Mouse (Mus musculus): Measurements from ENCODE around the gene Gm3558. TPM values are rescaled to one million over a fixed set of nuclear protein-coding genes. Genes with fewer than 3 reads are reported as not detected.
A peak's percentile ranks its signal among the peaks of the same experiment; 100 is the strongest.
"Not testable (repeated sequence)": the region's sequence is repeated elsewhere in the genome, so short reads cannot be mapped to it uniquely, and the experiment has no call there.

Gm3558 gene
- 1.7 and 2.1 TPM in 2 replicates for polyA plus RNA-seq (2016; fragmentation: Nextera tagmentation; extraction: Ambion mirVana)

- ATAC-seq (ENCODE audit: low FRiP score, low read depth); H3K27me3 ChIP-seq; H3K36me3 ChIP-seq; H3K4me1 ChIP-seq; H3K9me3 ChIP-seq; H3K27ac ChIP-seq (replicated peaks): not testable (repeated sequence)
- H3K9ac ChIP-seq (replicated peaks), result peak within 1 kb of the TSS; percentile 51
- peak within 1 kb of the TSS; percentile 47 for H3K4me3 ChIP-seq
- no CpG with 5 or more reads among the region's 34 CpGs for WGBS
- H3K4me2 ChIP-seq (replicated peaks), result peak within 1 kb of the TSS; percentile 65
These were observed at the start of gene Gm3558 for GRCm38 (mm10) chr14:7568382-7568781. Gm3558 (minus strand) TSS chr14:7568566.

GRCm38 (mm10) chr14:7595492-7595891, 27.1 kb upstream of the Gm3558 start, which contains the start of gene Gm10338:
Gm10338 (minus strand) TSS chr14:7595592.
- not testable (repeated sequence) for ATAC-seq (ENCODE audit: low FRiP score, low read depth); H3K27me3 ChIP-seq; H3K4me3 ChIP-seq; H3K36me3 ChIP-seq; H3K9ac ChIP-seq (replicated peaks); H3K9me3 ChIP-seq; H3K4me2 ChIP-seq (replicated peaks); H3K4me1 ChIP-seq; H3K27ac ChIP-seq (replicated peaks)
- WGBS, result no CpG with 5 or more reads among the region's 2 CpGs

- under 1% methylated on average over 18 of the region's 27 CpGs for WGBS
- H3K4me1 ChIP-seq; H3K27ac ChIP-seq (replicated peaks); H3K27me3 ChIP-seq; H3K36me3 ChIP-seq; H3K9me3 ChIP-seq: not testable (repeated sequence)
- peak overlapping the region; percentile 65 for H3K4me2 ChIP-seq (replicated peaks)
- H3K4me3 ChIP-seq, result peak overlapping the region; percentile 47
- H3K9ac ChIP-seq (replicated peaks), result peak overlapping the region; percentile 51
- 0 out of 2 replicates have a peak, but pooled peaks have one; percentile 49 for ATAC-seq (ENCODE audit: low FRiP score, low read depth)
These were observed 476 bp downstream of the Gm3558 start for GRCm38 (mm10) chr14:7567890-7568289.

GRCm38 (mm10) chr14:7567266-7567665, 1.1 kb downstream of the Gm3558 start:
- ATAC-seq (ENCODE audit: low FRiP score, low read depth); H3K9me3 ChIP-seq; H3K27ac ChIP-seq (replicated peaks); H3K4me1 ChIP-seq; H3K27me3 ChIP-seq; H3K4me3 ChIP-seq; H3K9ac ChIP-seq (replicated peaks); H3K4me2 ChIP-seq (replicated peaks); H3K36me3 ChIP-seq: not testable (repeated sequence)
- whole genome bisulfite sequencing, result 11% methylated on average over 7 of the region's 9 CpGs

Other genes starting within 250 kb of the Gm3558 start
- not detected in 2 replicates for gene Gm5797, start 236.2 kb downstream of the Gm3558 start, polyA plus RNA-seq (2016; fragmentation: Nextera tagmentation; extraction: Ambion mirVana)
- not detected in 2 replicates for gene Gm8374, start 203.4 kb downstream of the Gm3558 start, polyA plus RNA-seq (2016; fragmentation: Nextera tagmentation; extraction: Ambion mirVana)
- 0.31 TPM in 1 of 2 replicates, not detected in the other for gene Gm3755, start 117.6 kb downstream of the Gm3558 start, polyA plus RNA-seq (2016; fragmentation: Nextera tagmentation; extraction: Ambion mirVana)
- 1.5 and 2.8 TPM in 2 replicates for gene Gm3752, start 84.8 kb downstream of the Gm3558 start, polyA plus RNA-seq (2016; fragmentation: Nextera tagmentation; extraction: Ambion mirVana)
- gene Gm10338, start 27.0 kb upstream of the Gm3558 start, polyA plus RNA-seq (2016; fragmentation: Nextera tagmentation; extraction: Ambion mirVana), result not detected in 2 replicates
- not detected in 2 replicates for gene Gm10128, start 75.4 kb upstream of the Gm3558 start, polyA plus RNA-seq (2016; fragmentation: Nextera tagmentation; extraction: Ambion mirVana)
- gene Gm26661, start 223.0 kb upstream of the Gm3558 start, polyA plus RNA-seq (2016; fragmentation: Nextera tagmentation; extraction: Ambion mirVana), result not detected in 2 replicates
- gene Flnb, start 249.4 kb upstream of the Gm3558 start, polyA plus RNA-seq (2016; fragmentation: Nextera tagmentation; extraction: Ambion mirVana), result 21.3 and 23.4 TPM in 2 replicates

All from midbrain, embryonic 12.5 days (tissue).